Mouse (Mus musculus) monocyte, adult 5-6 weeks (primary cell): ENCODE measurements around the gene Cc2d2b. TPM values are rescaled to one million over a fixed set of nuclear protein-coding genes. Genes with fewer than 3 reads are reported as not detected.

Source experiments
- ATAC-seq: fragments of 153-309, 156-312 bp; replicated peaks from 2 replicates; pipeline ENCODE4 v1.8.0; 2017; ENCODE audit warnings: mild to moderate bottlenecking; ENCODE audit not compliant: low TSS enrichment, insufficient number of reproducible peaks, severe bottlenecking, poor library complexity, low FRiP score
- total RNA-seq: library from RNA; stranded (forward); fragments of 200-1000, 200-491, 200-594 nt; gene quantifications from 3 replicates; pipeline ENCODE4 v1.2.3, GENCODE M21; 2017

Cc2d2b gene
- total RNA-seq, 1 experiment from 2014 or later = not detected

- no peak for ATAC-seq
These were observed 9.7 kb upstream of the Cc2d2b start for GRCm38 (mm10) chr19:40738683-40739324.

GRCm38 (mm10) chr19:40746603-40747002 is 1.9 kb upstream of the Cc2d2b start:
- no peak for ATAC-seq

DNA sequence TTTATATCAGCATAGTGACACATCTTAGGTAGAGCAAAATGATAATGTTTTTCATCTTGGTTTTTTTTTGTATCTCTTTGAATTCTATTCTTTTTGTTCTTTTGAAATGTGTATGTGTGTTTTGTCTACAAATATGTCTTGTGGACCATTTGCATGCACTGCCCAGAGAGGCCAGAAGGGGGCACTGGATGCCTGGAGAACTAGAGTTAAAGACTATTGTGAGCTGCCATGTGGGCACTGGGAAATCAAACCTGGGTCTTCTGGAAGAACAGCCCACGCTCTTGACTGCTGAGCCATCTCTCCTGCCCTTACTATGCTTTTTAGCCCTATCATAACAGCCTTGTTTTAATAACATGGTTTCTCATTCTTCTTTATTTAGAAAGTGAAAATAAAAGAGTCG is 5.8 kb downstream of the Cc2d2b start:
- peak; percentile 75 for ATAC-seq

DNA sequence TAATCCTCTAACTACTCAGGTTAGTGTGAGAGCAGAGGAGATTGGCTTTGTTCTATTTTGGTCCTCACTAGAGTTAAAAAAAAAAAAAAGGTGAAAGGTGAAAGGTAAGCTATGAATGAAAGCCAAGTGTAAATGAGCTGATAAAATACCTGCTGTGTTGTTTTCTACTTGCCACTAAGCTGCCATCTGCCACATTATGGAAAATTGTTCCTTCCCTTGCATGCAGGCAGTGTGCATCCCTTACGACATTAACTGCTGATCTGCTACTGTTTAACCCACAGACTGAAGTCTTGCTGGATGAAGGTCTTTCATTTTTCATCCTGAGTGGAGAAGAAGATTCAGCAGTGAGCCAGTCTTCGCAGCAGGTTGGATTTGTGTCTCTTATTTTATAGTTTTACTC is 11.5 kb downstream of the Cc2d2b start:
- no peak for ATAC-seq

DNA sequence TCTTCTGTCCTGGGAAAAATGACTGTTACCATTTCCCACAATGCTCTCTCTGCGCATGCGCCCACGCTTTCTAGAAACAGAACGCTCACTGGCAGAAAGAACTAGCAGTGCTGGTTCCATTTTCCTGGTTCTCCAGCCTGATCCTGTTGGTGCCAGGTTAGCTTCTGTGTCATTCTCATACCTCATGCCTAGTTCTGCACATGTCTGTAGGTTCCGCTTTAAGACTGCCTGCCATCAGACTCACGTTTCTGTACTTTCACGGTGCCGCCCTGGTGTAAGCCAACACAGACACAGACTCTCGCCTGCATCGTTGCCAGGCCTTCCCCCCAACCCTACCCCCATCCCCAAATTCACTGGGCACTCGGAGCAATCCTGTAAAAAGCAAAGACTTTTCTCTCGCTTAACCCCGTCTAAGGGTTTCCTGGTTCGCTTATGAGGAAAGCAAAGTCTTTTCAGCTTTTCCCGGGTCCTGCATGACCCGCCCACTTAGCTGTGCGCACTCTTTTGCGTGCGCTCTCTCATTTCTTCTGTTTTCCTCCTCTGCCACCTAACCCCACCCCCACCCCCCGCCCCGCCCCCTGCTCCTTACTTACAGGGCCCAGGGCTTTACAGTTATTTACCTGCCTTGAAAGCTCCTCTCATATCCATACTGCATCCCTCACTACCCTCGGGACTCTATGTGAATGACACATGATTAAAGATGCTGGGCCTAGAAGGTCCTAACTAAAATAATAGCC is 13.6 kb downstream of the Cc2d2b start:
- ATAC-seq = no peak

DNA sequence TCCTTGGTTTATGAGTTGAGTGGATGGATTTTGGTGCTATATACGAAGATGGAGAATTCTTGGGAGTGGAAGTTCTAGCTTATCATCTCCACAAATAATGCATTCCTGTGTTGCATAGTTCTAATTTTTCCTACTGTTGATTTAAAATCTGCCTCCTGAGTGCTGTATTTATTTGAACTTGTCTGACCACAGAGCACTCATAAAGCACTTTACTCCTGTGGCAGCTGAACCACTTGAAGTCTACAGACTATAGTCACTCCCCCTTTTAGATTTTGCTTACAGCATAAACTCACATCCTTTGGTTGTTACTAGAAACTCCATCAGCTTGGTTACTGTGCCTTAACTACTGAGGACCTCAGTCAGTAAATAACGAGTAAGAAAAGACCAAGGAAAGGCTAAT is 18.6 kb downstream of the Cc2d2b start:
- ATAC-seq = no peak

- ATAC-seq = no peak
These were observed 20.8 kb downstream of the Cc2d2b start for GRCm38 (mm10) chr19:40769341-40769770.

GRCm38 (mm10) chr19:40788004-40788714 is 39.6 kb downstream of the Cc2d2b start:
- ATAC-seq = no peak

GRCm38 (mm10) chr19:40788715-40789084 is 40.1 kb downstream of the Cc2d2b start:
- ATAC-seq = no peak

DNA sequence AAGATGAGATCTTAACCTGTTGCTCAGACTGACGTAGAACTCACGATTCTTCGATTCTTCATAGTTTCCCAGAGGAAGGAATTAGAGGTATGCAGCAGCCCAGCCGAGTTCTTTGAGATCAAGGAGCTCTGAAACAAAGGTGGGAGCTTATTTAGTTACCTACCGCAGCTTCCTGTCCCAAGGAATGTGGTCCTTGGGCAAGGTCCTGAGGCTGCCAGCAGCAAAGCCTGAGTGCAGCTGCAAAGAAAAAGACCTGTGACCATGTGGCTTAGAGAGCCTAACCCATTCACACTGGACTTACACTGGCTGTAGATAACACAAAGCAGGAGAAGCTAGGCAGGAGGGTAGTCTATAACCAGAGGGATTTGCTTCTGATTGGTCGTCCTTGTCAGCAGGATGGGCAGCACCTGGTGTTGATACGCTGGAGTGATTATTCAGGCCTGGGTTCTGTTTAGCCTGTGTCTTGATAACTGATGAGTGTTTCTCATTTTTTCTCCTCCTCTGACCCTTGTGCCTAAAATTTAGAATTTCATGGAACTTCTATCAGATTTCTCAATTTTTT is 56.7 kb downstream of the Cc2d2b start:
- no peak for ATAC-seq

DNA sequence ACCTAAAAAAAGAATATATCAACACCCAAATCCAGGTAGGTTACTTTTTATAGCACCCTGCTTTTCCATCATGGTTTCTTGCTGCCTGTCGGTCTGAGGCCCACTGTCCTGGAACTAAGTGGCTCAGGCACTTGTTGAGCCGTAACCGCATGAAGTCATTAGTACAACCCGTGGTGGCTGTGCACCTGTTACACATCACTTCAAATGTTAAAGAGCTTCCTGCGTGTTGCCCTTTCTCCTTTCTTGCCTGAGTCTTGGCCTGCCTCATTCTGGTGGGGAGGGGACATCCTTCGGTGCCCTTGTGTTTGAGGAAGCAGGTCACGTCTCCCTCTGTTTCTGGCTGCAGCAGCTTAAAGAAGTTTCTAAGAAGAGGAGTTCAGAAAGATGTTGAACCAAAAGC is 61.3 kb downstream of the Cc2d2b start:
- ATAC-seq = no peak

DNA sequence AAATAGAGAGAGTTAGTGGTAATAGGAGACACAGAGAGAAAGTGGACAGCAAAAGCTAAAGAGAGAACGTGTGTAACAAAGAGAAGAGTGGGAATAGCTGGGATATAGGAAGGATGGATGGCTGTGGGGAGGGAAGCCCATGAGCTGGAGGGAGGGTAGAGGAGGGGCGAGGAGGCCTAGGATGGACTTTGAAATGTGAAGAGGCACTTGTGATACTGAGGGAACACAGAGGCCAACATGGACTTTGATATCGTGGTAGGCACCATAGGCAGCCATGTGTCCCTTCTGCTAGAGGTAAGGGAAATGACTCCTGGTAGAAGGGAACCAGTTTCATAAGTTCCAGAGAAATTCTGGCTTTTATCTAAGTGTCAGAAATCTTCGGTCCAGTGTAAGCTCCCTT is 63.3 kb downstream of the Cc2d2b start:
- no peak for ATAC-seq

DNA sequence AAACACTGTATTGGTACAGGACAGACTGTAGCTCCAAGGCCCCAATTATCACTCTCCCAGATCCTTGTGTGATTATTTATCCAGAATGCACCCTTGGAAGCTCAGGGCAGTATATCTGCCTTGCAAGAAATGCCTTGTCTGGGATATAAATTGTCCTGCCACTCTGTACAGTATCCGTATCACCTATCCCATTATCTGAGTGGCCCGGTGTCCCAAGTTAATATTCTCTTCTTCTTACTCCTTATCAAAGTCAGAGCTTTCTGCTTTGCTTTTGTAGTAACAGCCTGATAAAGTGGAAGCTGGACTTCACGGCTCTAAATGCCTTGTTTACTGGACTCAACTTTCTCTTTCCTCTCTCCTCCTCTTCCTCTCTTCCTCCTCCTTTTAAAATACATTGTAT is 64.2 kb downstream of the Cc2d2b start:
- ATAC-seq = no peak

GRCm38 (mm10) chr19:40813385-40813784 is 64.8 kb downstream of the Cc2d2b start:
- 0 out of 2 replicates have a peak, but pooled peaks have one; percentile 35 for ATAC-seq

GRCm38 (mm10) chr19:40815645-40816183 is 67.2 kb downstream of the Cc2d2b start:
- ATAC-seq = no peak

GRCm38 (mm10) chr19:40817901-40818532 is 69.5 kb downstream of the Cc2d2b start:
- no peak for ATAC-seq

GRCm38 (mm10) chr19:40818764-40819163 is 70.2 kb downstream of the Cc2d2b start:
- peak; percentile 64 for ATAC-seq

DNA sequence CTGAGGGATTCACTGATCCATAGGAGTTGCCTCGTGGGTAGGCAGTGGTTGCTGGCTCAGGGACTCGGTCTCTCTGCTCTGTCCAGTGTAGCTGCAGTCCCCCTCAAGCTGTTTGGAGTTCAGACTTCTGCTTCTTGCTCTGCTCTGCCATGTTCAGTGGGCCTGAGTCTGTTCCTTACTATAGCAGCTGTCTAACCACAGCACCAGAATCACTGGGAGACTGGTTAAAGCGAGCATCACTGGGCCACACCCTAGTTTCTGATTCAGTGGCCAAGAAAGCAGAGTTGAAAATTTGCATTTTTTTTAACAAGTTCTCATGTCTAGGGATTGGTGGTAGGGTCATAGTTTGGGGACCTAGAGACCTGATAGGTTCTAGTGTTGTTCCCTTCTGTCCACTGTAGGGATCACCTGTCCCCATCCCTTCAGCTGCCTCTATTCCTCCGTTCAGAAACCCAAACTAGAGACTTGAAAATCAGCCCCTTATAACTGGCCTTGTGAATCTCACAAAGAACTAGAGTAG is 72.8 kb downstream of the Cc2d2b start:
- 0 out of 2 replicates have a peak, but pooled peaks have one; percentile 29 for ATAC-seq

DNA sequence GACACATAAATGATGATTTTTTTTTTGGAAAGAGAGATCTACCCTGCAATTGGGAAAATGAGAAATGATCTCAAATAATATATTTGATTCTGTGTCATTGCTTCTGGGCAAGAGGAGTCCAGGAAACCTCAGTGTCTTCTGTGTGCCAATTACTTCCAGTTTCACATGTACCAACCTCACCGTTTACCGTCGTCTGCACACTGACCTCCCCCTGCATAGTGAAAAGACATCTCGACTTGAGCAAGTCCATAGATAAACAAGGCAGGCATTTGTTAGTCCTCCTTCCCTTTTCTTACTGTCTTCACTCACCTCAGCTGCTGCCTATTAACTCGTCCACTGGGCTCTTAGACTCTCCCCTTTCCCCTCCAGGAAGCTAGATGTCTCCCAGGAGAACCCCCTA is 77.1 kb downstream of the Cc2d2b start:
- no peak for ATAC-seq
